Mouse (Mus musculus) hindbrain, embryonic 13.5 days (tissue): ENCODE data around the gene Proser3. TPM values are rescaled to one million over a fixed set of nuclear protein-coding genes. Genes with fewer than 3 reads are reported as not detected.

Experiments used
- ATAC-seq: fragments of 200-750 bp; cut with Nextera tagmentation; 2 replicates; pipeline ENCODE4 v1.8.0; 2017; ENCODE audit warnings: moderate TSS enrichment; ENCODE audit not compliant: low FRiP score
- H3K27ac ChIP-seq: fragments of 300-500 bp; sonication (generic); 2 replicates; pipeline ENCODE4 v1.5.1; 2015; ENCODE audit warnings: inconsistent platforms, mild to moderate bottlenecking, moderate library complexity
- H3K27me3 ChIP-seq: fragments of 300-500 bp; sonication (generic); 2 replicates; pipeline ENCODE4 v1.6.1; 2015; ENCODE audit warnings: mild to moderate bottlenecking, inconsistent platforms
- H3K36me3 ChIP-seq: fragments of 300-500 bp; sonication (generic); 2 replicates; pipeline ENCODE4 v1.6.1; 2015; ENCODE audit warnings: mild to moderate bottlenecking, inconsistent platforms
- H3K4me1 ChIP-seq: fragments of 300-500 bp; sonication (generic); replicated peaks from 2 replicates; pipeline ENCODE4 v1.6.1; 2015; ENCODE audit warnings: inconsistent platforms
- H3K4me2 ChIP-seq: fragments of 300-500 bp; sonication (generic); 2 replicates; pipeline ENCODE4 v1.6.1; 2015; ENCODE audit warnings: inconsistent platforms, mild to moderate bottlenecking, moderate library complexity
- H3K4me3 ChIP-seq: fragments of 300-500 bp; sonication (generic); 2 replicates; pipeline ENCODE4 v1.5.1; 2015; ENCODE audit warnings: mild to moderate bottlenecking, inconsistent platforms
- H3K9ac ChIP-seq: fragments of 300-500 bp; sonication (generic); 2 replicates; pipeline ENCODE4 v1.6.1; 2015; ENCODE audit warnings: mild to moderate bottlenecking, inconsistent platforms
- H3K9me3 ChIP-seq: fragments of 300-500 bp; sonication (generic); 2 replicates; pipeline ENCODE4 v1.6.1; 2016; ENCODE audit warnings: inconsistent platforms
- WGBS: fragments of 180-500 bp; shearing (Covaris S2); methylation state at CpG from one replicate; pipeline ENCODE4 v1.1.7; 2015; 5-methylcytosine and 5-hydroxymethylcytosine counted together
- polyA plus RNA-seq: library from polyadenylated mRNA; unstranded; fragments of >200 nt; fragmentation: Nextera tagmentation; extraction: Ambion mirVana; gene quantifications from 2 replicates; pipeline ENCODE4 v1.2.1, GENCODE M21; 2015

Gene Proser3
- polyA plus RNA-seq, 1 experiment from 2014 or later = 8.4 TPM

DNA sequence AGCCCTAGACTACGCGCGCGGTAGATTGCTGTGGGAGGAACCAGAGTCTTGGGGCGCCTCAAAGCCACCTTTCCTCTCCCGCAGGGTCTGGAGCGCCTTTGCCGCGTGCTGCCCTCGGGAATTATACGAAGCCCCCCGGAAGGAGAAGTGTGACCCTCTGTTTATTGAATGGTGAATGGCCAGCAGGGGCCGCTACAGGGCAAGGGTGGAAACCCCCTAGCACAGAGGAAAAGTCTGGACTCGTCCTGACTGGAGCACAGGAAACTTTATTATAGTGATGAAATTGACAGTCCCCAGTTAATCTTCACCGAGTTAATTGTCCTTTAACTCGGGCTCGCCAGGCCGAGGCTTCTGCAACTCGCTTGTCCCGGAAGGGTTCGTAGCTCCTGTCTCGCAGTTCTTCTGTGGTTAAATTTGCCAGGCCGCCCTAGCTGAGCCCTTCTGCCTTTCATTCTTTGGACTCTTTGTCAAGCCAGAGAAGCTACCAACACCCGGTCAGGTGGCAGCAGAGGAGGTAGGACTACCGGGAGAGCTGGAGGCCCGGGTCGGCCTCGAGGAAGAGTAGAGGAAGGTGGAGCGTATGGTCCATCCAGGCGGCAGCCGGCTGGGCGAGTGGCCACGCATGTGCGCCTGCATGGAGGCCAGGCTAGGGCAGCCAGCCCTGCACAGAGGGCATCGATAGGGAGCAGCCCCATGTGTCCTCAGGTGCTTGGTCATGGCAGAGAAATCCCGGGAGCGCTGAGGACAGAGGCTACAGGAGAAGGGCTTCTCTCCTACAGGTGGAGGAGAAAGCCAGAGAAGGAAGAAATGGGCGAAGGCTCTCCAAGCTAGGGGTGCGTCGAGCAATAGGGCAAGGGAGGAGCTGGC lies 37.6 kb upstream of the Proser3 start:
- ATAC-seq = peak; percentile 60
- H3K27ac ChIP-seq = peak overlapping the region; percentile 97
- H3K4me3 ChIP-seq = peak overlapping the region; percentile 97
- peaks cover 34% of the 10 kb centered on the region for H3K4me1 ChIP-seq
- no peaks in the 10 kb centered on the region; the same call in 1 of the 2 replicates for H3K27me3 ChIP-seq
- 30% methylated on average over 39 of the region's 40 CpGs for WGBS
- no peaks in the 10 kb centered on the region for H3K9me3 ChIP-seq
- H3K36me3 ChIP-seq = peaks cover 22% of the 10 kb centered on the region
- peak overlapping the region; percentile 65 for H3K4me2 ChIP-seq
- H3K9ac ChIP-seq = peak overlapping the region; percentile 99

- Histone ChIP-seq H3K27me3 (no peaks in the 10 kb centered on the region; the same call in 1 of the 2 replicates), H3K27ac (peak within 1 kb of the TSS; percentile 97), H3K4me3 (peak within 1 kb of the TSS; percentile 97), H3K4me2 (peak within 1 kb of the TSS; percentile 89), H3K9ac (peak within 1 kb of the TSS; percentile 99), H3K36me3 (peaks cover 30% of the 10 kb centered on the region), H3K9me3 (no peaks in the 10 kb centered on the region), H3K4me1 (peaks cover 30% of the 10 kb centered on the region)
- under 1% methylated on average over 61 of the region's 68 CpGs for WGBS
- ATAC-seq = peak; percentile 96
Measured at GRCm38 (mm10) chr7:30588676-30589434, 36.8 kb upstream of the Proser3 start, which contains the start of gene Kmt2b. Gene Kmt2b (minus strand): TSS chr7:30588726.

DNA sequence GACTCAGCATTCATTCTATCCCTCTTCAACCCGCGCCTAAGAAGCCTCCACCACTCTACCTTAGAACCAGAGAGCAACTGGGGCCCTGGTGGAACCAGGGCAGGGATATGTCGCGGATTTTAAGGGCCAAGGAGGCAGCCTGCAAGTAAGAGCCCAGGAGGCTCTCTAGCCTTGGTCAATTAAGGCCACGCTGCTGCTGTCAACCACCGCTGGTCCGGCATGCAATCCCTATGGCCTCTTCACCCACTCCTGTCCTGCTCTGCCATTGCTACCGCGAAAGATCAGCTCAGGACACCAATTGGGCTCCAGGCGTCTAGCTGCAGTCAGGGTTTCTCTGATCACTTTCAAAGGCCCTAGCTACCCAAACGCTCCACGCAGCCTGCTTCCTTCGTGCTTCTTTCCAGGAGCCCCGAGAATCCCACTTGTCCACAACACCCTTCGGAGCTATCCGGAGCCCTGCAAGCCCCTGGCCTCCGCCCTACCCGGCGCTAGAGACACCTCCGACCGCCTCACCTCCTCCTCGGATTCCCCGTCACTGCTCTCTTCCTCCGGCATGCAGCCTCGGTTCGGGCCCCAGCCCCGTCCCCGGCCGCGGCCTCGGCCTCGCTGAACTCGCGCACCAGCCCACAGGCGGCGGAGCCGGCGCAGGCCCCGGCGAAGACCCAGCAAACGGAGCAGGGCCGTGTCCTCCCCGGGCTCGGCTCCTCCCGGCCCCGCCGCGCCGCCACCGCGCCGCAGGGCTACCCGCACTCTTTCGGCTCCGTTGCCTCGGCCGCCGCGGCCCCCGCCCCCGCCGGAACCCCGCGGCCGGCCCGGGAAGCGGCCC lies 36.0 kb upstream of the Proser3 start:
- H3K4me3 ChIP-seq = peak overlapping the region; percentile 97
- peak overlapping the region; percentile 97 for H3K27ac ChIP-seq
- WGBS = under 1% methylated on average over 66 of the region's 67 CpGs
- H3K4me1 ChIP-seq = peaks cover 29% of the 10 kb centered on the region
- peak overlapping the region; percentile 89 for H3K4me2 ChIP-seq
- ATAC-seq = peak; percentile 58
- no peaks in the 10 kb centered on the region for H3K9me3 ChIP-seq
- H3K9ac ChIP-seq = peak overlapping the region; percentile 99
- peaks cover 38% of the 10 kb centered on the region for H3K36me3 ChIP-seq
- H3K27me3 ChIP-seq = no peaks in the 10 kb centered on the region; the same call in 1 of the 2 replicates

GRCm38 (mm10) chr7:30586455-30587020 lies 34.4 kb upstream of the Proser3 start:
- Histone ChIP-seq H3K9me3 (no peaks in the 10 kb centered on the region), H3K36me3 (peaks cover 53% of the 10 kb centered on the region), H3K4me2 (peak overlapping the region; percentile 89), H3K4me3 (peak overlapping the region; percentile 97), H3K9ac (peak overlapping the region; percentile 99), H3K27ac (no peak overlapping the region), H3K4me1 (peaks cover 29% of the 10 kb centered on the region), H3K27me3 (no peaks in the 10 kb centered on the region)
- WGBS = 88% methylated on average over 28 of the region's 28 CpGs
- no peak for ATAC-seq

GRCm38 (mm10) chr7:30585170-30585569 lies 33.1 kb upstream of the Proser3 start:
- Histone ChIP-seq H3K4me2 (no peak overlapping the region), H3K9ac (no peak overlapping the region), H3K4me3 (no peak overlapping the region), H3K9me3 (no peaks in the 10 kb centered on the region), H3K27me3 (no peaks in the 10 kb centered on the region), H3K27ac (no peak overlapping the region), H3K36me3 (peaks cover 67% of the 10 kb centered on the region), H3K4me1 (peaks cover 27% of the 10 kb centered on the region)
- no peak for ATAC-seq
- WGBS = 94% methylated on average over 7 of the region's 7 CpGs

DNA sequence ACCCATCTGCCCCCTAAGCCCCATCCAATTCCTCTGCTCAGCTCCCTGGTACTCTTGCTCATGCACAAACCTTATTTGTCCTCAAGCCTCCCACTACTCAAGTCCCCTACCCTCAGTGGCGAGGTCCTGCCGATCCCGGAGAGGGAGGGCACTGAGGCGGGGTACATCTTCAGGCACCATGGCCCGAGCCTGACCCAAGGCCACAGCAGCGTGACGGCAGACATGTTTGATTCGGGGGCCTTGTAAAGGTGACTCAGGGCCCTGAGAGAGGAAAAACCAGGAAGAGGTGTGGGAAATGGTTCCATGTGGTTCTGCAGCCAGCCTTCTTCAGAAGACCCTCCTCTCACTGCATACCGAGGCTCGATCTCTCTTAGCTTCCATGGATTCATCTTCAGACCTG lies 32.2 kb upstream of the Proser3 start:
- H3K9ac ChIP-seq = no peak overlapping the region
- WGBS = 93% methylated on average over 10 of the region's 10 CpGs
- H3K36me3 ChIP-seq = peaks cover 75% of the 10 kb centered on the region
- no peak overlapping the region for H3K4me2 ChIP-seq
- ATAC-seq = no peak
- H3K4me1 ChIP-seq = peaks cover 20% of the 10 kb centered on the region
- H3K9me3 ChIP-seq = no peaks in the 10 kb centered on the region
- no peak overlapping the region for H3K27ac ChIP-seq
- no peaks in the 10 kb centered on the region for H3K27me3 ChIP-seq
- H3K4me3 ChIP-seq = no peak overlapping the region

DNA sequence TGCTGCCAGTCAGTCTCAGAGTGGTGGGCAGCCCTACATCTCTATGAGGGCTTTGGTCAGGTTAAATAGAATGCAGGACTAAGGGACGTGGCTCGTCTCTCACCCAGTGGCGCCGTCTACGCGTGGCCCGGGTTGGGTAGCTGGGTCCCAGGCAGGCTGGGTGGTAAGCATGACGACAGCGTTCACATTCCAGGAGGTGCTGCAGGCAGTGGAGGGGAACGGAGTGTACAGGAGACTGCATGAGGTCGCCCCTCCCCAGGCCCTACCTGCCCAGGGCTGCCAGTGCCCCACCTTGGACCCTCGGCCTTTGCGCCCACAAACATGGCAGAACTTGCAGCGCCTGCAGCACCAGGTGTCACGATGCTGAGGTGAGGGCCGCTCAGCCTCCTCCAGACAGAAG lies 29.4 kb upstream of the Proser3 start:
- Histone ChIP-seq H3K4me2 (no peak overlapping the region), H3K4me1 (peaks cover 7% of the 10 kb centered on the region), H3K27me3 (no peaks in the 10 kb centered on the region), H3K9ac (no peak overlapping the region), H3K27ac (no peak overlapping the region), H3K36me3 (peaks cover 100% of the 10 kb centered on the region), H3K4me3 (no peak overlapping the region), H3K9me3 (no peaks in the 10 kb centered on the region)
- WGBS = 95% methylated on average over 16 of the region's 16 CpGs
- no peak for ATAC-seq

DNA sequence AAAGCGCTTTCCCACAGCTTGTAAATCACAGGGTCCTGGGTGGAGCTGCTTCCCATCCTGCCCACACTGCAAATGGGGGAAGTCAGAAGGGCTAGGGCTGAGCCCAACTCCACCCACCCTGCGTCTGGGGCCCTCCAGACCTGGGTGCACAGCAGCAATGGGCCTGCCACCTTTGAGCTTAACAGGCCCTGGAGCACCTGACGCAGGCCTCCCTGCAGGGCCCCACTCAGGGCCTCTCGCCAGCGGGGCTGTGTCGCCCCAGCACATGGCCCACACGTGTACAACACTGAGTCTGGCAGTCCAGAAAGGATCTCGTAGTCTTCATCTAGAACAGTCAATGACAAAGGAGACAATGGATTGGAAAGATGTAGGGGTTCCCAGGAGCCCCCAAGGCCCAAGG lies 27.9 kb upstream of the Proser3 start:
- no peaks in the 10 kb centered on the region for H3K4me1 ChIP-seq
- H3K4me3 ChIP-seq = no peak overlapping the region
- H3K36me3 ChIP-seq = peaks cover 100% of the 10 kb centered on the region
- no peak overlapping the region for H3K9ac ChIP-seq
- H3K27ac ChIP-seq = no peak overlapping the region
- 96% methylated on average over 8 of the region's 8 CpGs for WGBS
- H3K27me3 ChIP-seq = no peaks in the 10 kb centered on the region
- ATAC-seq = no peak
- no peak overlapping the region for H3K4me2 ChIP-seq
- no peaks in the 10 kb centered on the region for H3K9me3 ChIP-seq

GRCm38 (mm10) chr7:30572969-30573368 lies 20.9 kb upstream of the Proser3 start:
- ATAC-seq = no peak

DNA sequence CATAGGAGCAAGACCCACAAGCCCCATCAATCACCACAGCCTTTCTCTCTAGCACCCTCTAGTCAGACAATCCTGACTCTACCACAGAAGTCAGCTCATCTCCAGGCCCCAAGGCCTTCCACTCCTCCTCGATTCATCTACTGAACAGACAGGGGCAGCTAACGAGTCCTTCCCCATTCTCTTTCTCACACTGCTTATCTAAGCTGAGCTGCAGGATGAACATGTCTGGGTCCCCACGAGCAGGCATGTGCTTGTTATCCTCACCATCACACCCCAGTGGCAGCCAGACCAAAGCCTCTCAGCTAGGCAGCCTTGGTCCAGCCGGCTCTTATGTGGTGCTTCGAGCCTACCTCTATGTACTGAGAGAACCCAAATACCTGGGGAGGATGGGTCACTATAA lies 20.3 kb upstream of the Proser3 start:
- Histone ChIP-seq H3K36me3 (peaks cover 95% of the 10 kb centered on the region), H3K4me3 (no peak overlapping the region), H3K4me1 (no peaks in the 10 kb centered on the region), H3K27ac (no peak overlapping the region), H3K27me3 (no peaks in the 10 kb centered on the region), H3K4me2 (no peak overlapping the region), H3K9ac (no peak overlapping the region), H3K9me3 (no peaks in the 10 kb centered on the region)
- no peak for ATAC-seq
- 88% methylated on average over 5 of the region's 5 CpGs for WGBS

More at GRCm38 (mm10) chr7:30572969-30573368, 20.9 kb upstream of the Proser3 start:
- Histone ChIP-seq H3K4me3 (no peak overlapping the region), H3K27ac (no peak overlapping the region), H3K4me2 (no peak overlapping the region), H3K27me3 (no peaks in the 10 kb centered on the region), H3K9me3 (no peaks in the 10 kb centered on the region), H3K36me3 (peaks cover 97% of the 10 kb centered on the region), H3K4me1 (no peaks in the 10 kb centered on the region), H3K9ac (no peak overlapping the region)
- 90% methylated on average over 2 of the region's 2 CpGs for WGBS

GRCm38 (mm10) chr7:30567555-30567954 lies 15.5 kb upstream of the Proser3 start:
- Histone ChIP-seq H3K36me3 (peaks cover 71% of the 10 kb centered on the region), H3K4me3 (no peak overlapping the region), H3K9ac (no peak overlapping the region), H3K4me1 (peaks cover 11% of the 10 kb centered on the region), H3K4me2 (no peak overlapping the region), H3K9me3 (no peaks in the 10 kb centered on the region), H3K27me3 (no peaks in the 10 kb centered on the region), H3K27ac (no peak overlapping the region)
- 91% methylated on average over 11 of the region's 11 CpGs for WGBS
- ATAC-seq = no peak
